Mouse (Mus musculus) liver, postnatal 0 days (tissue): Measurements from ENCODE around the gene Cacng2.

Source experiments
- CTCF ChIP-seq: sonication (generic); IDR thresholded peaks from 2 replicates; pipeline ENCODE4 v1.5.1; 2016; ENCODE audit warnings: antibody characterized with exemption, low read depth
- EP300 ChIP-seq: IDR thresholded peaks from 2 replicates; pipeline ENCODE4 v1.6.1; 2016; ENCODE audit warnings: antibody characterized with exemption, low read depth, mild to moderate bottlenecking

DNA sequence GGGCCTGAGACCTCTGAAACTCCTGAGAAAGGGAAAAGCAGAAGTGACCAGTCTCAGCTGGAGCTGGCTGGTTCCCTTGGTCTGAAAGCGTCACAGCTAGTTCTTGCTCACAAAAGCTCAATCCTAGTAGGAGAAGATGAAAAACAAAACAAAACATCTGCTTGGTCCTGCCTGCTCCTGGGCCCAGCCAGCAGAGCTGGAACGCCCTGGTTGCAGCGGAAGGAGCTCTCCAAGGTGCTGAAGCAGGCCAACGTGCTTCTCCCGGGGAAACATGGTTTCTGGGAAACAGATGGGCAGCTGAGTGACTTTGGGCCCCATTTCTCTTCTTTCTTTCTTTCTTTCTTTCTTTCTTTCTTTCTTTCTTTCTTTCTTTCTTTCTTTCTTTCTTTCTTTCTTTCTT is 53.4 kb downstream of the Cacng2 start:
- no peak for TF ChIP-seq CTCF
- no peak for TF ChIP-seq EP300
